Mouse (Mus musculus) ES-Bruce4 (cell line): Measurements from ENCODE around the gene Spert. TPM values are rescaled to one million over a fixed set of nuclear protein-coding genes. Genes with fewer than 3 reads are reported as not detected.

ENCODE experiments used
- H3K27ac ChIP-seq: 2 replicates; pipeline ENCODE4 v1.5.1; 2012; ENCODE audit warnings: low read length, inconsistent platforms; ENCODE audit not compliant: insufficient read depth
- H3K27me3 ChIP-seq: 2 replicates; pipeline ENCODE4 v1.6.1; 2012; ENCODE audit warnings: mild to moderate bottlenecking, low read length, inconsistent platforms; ENCODE audit not compliant: control insufficient read depth, poor library complexity, insufficient read depth, severe bottlenecking
- H3K36me3 ChIP-seq: 2 replicates; pipeline ENCODE4 v1.6.1; 2012; ENCODE audit warnings: inconsistent platforms, mild to moderate bottlenecking, low read length, moderate library complexity; ENCODE audit not compliant: control insufficient read depth, poor library complexity, insufficient read depth, severe bottlenecking
- H3K4me1 ChIP-seq: one replicate; pipeline ENCODE4 v1.8.1; 2011; ENCODE audit warnings: low read length; ENCODE audit not compliant: control insufficient read depth, insufficient read depth
- H3K4me3 ChIP-seq: 2 replicates; pipeline ENCODE4 v1.5.1; 2011; ENCODE audit warnings: low read depth, mild to moderate bottlenecking, low read length
- H3K9ac ChIP-seq: 2 replicates; pipeline ENCODE4 v1.6.1; 2012; ENCODE audit warnings: low read depth, mild to moderate bottlenecking, inconsistent platforms; ENCODE audit not compliant: poor library complexity, severe bottlenecking
- H3K9me3 ChIP-seq: replicated peaks from 2 replicates; pipeline ENCODE4 v1.6.1; 2012; ENCODE audit warnings: mild to moderate bottlenecking, low read length, inconsistent platforms; ENCODE audit not compliant: control insufficient read depth, poor library complexity, insufficient read depth, severe bottlenecking
- CTCF ChIP-seq: IDR thresholded peaks from one replicate; pipeline ENCODE4 v1.8.1; 2011; ENCODE audit warnings: low read depth, low read length
- EP300 ChIP-seq: IDR thresholded peaks from 2 replicates; pipeline ENCODE4 v1.6.1; 2011; ENCODE audit warnings: low read depth, low read length; ENCODE audit not compliant: insufficient read depth
- POLR2A ChIP-seq: IDR thresholded peaks from one replicate; pipeline ENCODE4 v1.8.1; 2011; ENCODE audit warnings: low read length; ENCODE audit not compliant: insufficient read depth
- polyA plus RNA-seq: library from polyadenylated mRNA; stranded (reverse); fragments of >200 nt; gene quantifications from 2 replicates; pipeline ENCODE4 v1.2.4, GENCODE M21; 2011; ENCODE audit warnings: low read depth; ENCODE audit not compliant: missing spikeins, insufficient read depth, insufficient read length

Spert gene
- polyA plus RNA-seq, 1 experiment: not detected

GRCm38 (mm10) chr14:75540216-75540995 is 52.5 kb downstream of the Spert start:
- Histone ChIP-seq H3K4me1 (peaks cover 3% of the 10 kb centered on the region), H3K4me3 (no peak overlapping the region), H3K9me3 (no peaks in the 10 kb centered on the region), H3K36me3 (no peaks in the 10 kb centered on the region), H3K27ac (no peak overlapping the region), H3K9ac (no peak overlapping the region), H3K27me3 (no peaks in the 10 kb centered on the region)
- TF ChIP-seq CTCF: no peak
- TF ChIP-seq EP300: no peak
- no peak for TF ChIP-seq POLR2A

- H3K4me3 ChIP-seq: no peak overlapping the region
- no peak overlapping the region for H3K27ac ChIP-seq
- TF ChIP-seq CTCF (no peak), POLR2A (no peak), EP300 (no peak)
- H3K9ac ChIP-seq: no peak overlapping the region
- no peaks in the 10 kb centered on the region for H3K27me3 ChIP-seq
- H3K36me3 ChIP-seq: no peaks in the 10 kb centered on the region
- H3K9me3 ChIP-seq: no peaks in the 10 kb centered on the region
- H3K4me1 ChIP-seq: peaks cover 3% of the 10 kb centered on the region
Measured at GRCm38 (mm10) chr14:75539205-75539604, 53.7 kb downstream of the Spert start.

Other genes with a start within 250 kb of the Spert start
- gene Siah3, start 137.1 kb downstream of the Spert start, polyA plus RNA-seq: not detected in 2 replicates
- gene Erich6b, start 49.1 kb upstream of the Spert start, polyA plus RNA-seq: not detected in 2 replicates
- 24.6 and 25.5 TPM in 2 replicates for gene Cog3, start 161.4 kb upstream of the Spert start, polyA plus RNA-seq
- 70.6 and 73.3 TPM in 2 replicates for gene Slc25a30, start 193.9 kb upstream of the Spert start, polyA plus RNA-seq